Mouse (Mus musculus) cerebellum, postnatal 14 days (tissue): ENCODE results near the gene Phf10.
"Not testable (repeated sequence)": the region's sequence is repeated elsewhere in the genome, so short reads cannot be mapped to it uniquely, and the experiment has no call there.

Experiments
- DNase-seq, 2 experiments: peaks; one replicate each; pipeline ENCODE4 v3.0.0; 2021; ENCODE audit warnings: mixed read lengths in 2 of 2

The Phf10 gene

GRCm38 (mm10) chr17:14943009-14943728 lies 17.9 kb downstream of the Phf10 start, which contains the start of the genes Wdr27 and 1600012H06Rik:
Wdr27 (minus strand) TSS chr17:14943158.
1600012H06Rik (plus strand) TSS chr17:14943184.
- DNase-seq = peak; percentile 98 to 99

- DNase-seq = peak; percentile 14 to 20
Measured at GRCm38 (mm10) chr17:14942181-14942580, 18.9 kb downstream of the Phf10 start.

- no peak for DNase-seq
Measured at GRCm38 (mm10) chr17:14935841-14936605, 25.1 kb downstream of the Phf10 start.

GRCm38 (mm10) chr17:14935280-14935679 lies 25.8 kb downstream of the Phf10 start:
- not testable (repeated sequence) for DNase-seq

GRCm38 (mm10) chr17:14931469-14931868 lies 29.6 kb downstream of the Phf10 start:
- no peak for DNase-seq

- DNase-seq = no peak
Measured at GRCm38 (mm10) chr17:14930697-14931096, 30.4 kb downstream of the Phf10 start.

- DNase-seq = no peak
Measured at GRCm38 (mm10) chr17:14928631-14929030, 32.4 kb downstream of the Phf10 start.

- no peak for DNase-seq
Measured at GRCm38 (mm10) chr17:14927644-14928218, 33.3 kb downstream of the Phf10 start.

- DNase-seq = no peak
Measured at GRCm38 (mm10) chr17:14921582-14921981, 39.5 kb downstream of the Phf10 start.

GRCm38 (mm10) chr17:14917866-14918265 lies 43.2 kb downstream of the Phf10 start:
- DNase-seq = no peak

- no peak for DNase-seq
Measured at GRCm38 (mm10) chr17:14914401-14914800, 46.7 kb downstream of the Phf10 start.

- DNase-seq = no peak
Measured at GRCm38 (mm10) chr17:14912981-14913380, 48.1 kb downstream of the Phf10 start.

GRCm38 (mm10) chr17:14912420-14912819 lies 48.7 kb downstream of the Phf10 start:
- DNase-seq = no peak

- DNase-seq = no peak
Measured at GRCm38 (mm10) chr17:14910771-14911170, 50.3 kb downstream of the Phf10 start.

GRCm38 (mm10) chr17:14909331-14909730 lies 51.7 kb downstream of the Phf10 start:
- no peak for DNase-seq

GRCm38 (mm10) chr17:14907136-14907535 lies 53.9 kb downstream of the Phf10 start:
- no peak for DNase-seq

- DNase-seq = no peak
Measured at GRCm38 (mm10) chr17:14906611-14907010, 54.5 kb downstream of the Phf10 start.

GRCm38 (mm10) chr17:14904637-14905265 lies 56.3 kb downstream of the Phf10 start:
- peak; percentile 86 to 87 for DNase-seq

GRCm38 (mm10) chr17:14904206-14904605 lies 56.9 kb downstream of the Phf10 start:
- DNase-seq = no peak

GRCm38 (mm10) chr17:14903212-14903611 lies 57.9 kb downstream of the Phf10 start:
- DNase-seq = no peak

GRCm38 (mm10) chr17:14898972-14899371 lies 62.1 kb downstream of the Phf10 start:
- no peak for DNase-seq

GRCm38 (mm10) chr17:14895058-14895457 lies 66.0 kb downstream of the Phf10 start:
- DNase-seq = not testable (repeated sequence)
